Mouse (Mus musculus) heart, embryonic 16.5 days (tissue): ENCODE data around the gene Caskin2. TPM values are rescaled to one million over a fixed set of nuclear protein-coding genes. Genes with fewer than 3 reads are reported as not detected.
A peak's percentile ranks its signal among the peaks of the same experiment; 100 is the strongest.

Source experiments
- ATAC-seq: fragments of 200-750 bp; cut with Nextera tagmentation; replicated peaks from 2 replicates; pipeline ENCODE4 v1.8.0; 2017; ENCODE audit warnings: moderate number of reproducible peaks; ENCODE audit not compliant: insufficient read depth, low FRiP score; ENCODE audit errors: extremely low read depth
- H3K27ac ChIP-seq: fragments of 300-500 bp; sonication (generic); 2 replicates; pipeline ENCODE4 v1.5.1; 2014; ENCODE audit warnings: mild to moderate bottlenecking, low read length, control low read depth, moderate library complexity
- H3K27me3 ChIP-seq: fragments of 300-500 bp; sonication (generic); 2 replicates; pipeline ENCODE4 v1.6.1; 2014; ENCODE audit warnings: low read length, mixed read lengths; ENCODE audit not compliant: control insufficient read depth, insufficient read depth
- H3K36me3 ChIP-seq: fragments of 300-500 bp; sonication (generic); 2 replicates; pipeline ENCODE4 v1.6.1; 2014; ENCODE audit not compliant: control insufficient read depth, insufficient read depth
- H3K4me1 ChIP-seq: fragments of 300-500 bp; sonication (generic); 2 replicates; pipeline ENCODE4 v1.6.1; 2014; ENCODE audit warnings: low read length, mixed read lengths; ENCODE audit not compliant: control insufficient read depth, insufficient read depth
- H3K4me2 ChIP-seq: fragments of 300-500 bp; sonication (generic); 2 replicates; pipeline ENCODE4 v1.6.1; 2014; ENCODE audit warnings: low read depth, mild to moderate bottlenecking, control low read depth, low read length
- H3K4me3 ChIP-seq: fragments of 300-500 bp; sonication (generic); 2 replicates; pipeline ENCODE4 v1.5.1; 2014; ENCODE audit warnings: mild to moderate bottlenecking, control low read depth, low read length
- H3K9ac ChIP-seq: fragments of 300-500 bp; sonication (generic); 2 replicates; pipeline ENCODE4 v1.6.1; 2014; ENCODE audit warnings: low read length, control low read depth
- H3K9me3 ChIP-seq: fragments of 300-500 bp; sonication (generic); replicated peaks from 2 replicates; pipeline ENCODE4 v1.6.1; 2016; ENCODE audit warnings: low read length; ENCODE audit not compliant: control insufficient read depth
- WGBS: fragments of 180-500 bp; shearing (Covaris S2); extraction: QIAGEN DNeasy Blood & Tissue Kit; methylation state at CpG from one replicate; pipeline ENCODE4 v1.1.7; 2014; 5-methylcytosine and 5-hydroxymethylcytosine counted together
- polyA plus RNA-seq: library from polyadenylated mRNA; unstranded; fragments of >200 nt; fragmentation: Nextera tagmentation; extraction: Ambion mirVana; gene quantifications from 2 replicates; pipeline ENCODE4 v1.2.1, GENCODE M21; 2015

Caskin2 gene
- polyA plus RNA-seq, 1 experiment from 2014 or later, result 18.9 TPM

GRCm38 (mm10) chr11:115800981-115801380, 12.5 kb downstream of the Caskin2 start:
- Histone ChIP-seq H3K4me3 (no peak overlapping the region), H3K9me3 (no peaks in the 10 kb centered on the region), H3K4me1 (peaks cover 4% of the 10 kb centered on the region; the same call in 1 of the 2 replicates), H3K27me3 (no peaks in the 10 kb centered on the region), H3K4me2 (no peak overlapping the region), H3K36me3 (peaks cover 77% of the 10 kb centered on the region), H3K9ac (no peak overlapping the region), H3K27ac (no peak overlapping the region)
- 92% methylated on average over 18 of the region's 18 CpGs for whole genome bisulfite sequencing
- ATAC-seq, result no peak

GRCm38 (mm10) chr11:115797665-115798064, 15.8 kb downstream of the Caskin2 start:
- 66% methylated on average over 9 of the region's 9 CpGs for WGBS
- no peak overlapping the region for H3K4me2 ChIP-seq
- no peak overlapping the region for H3K9ac ChIP-seq
- H3K36me3 ChIP-seq, result peaks cover 79% of the 10 kb centered on the region
- no peaks in the 10 kb centered on the region for H3K27me3 ChIP-seq
- H3K9me3 ChIP-seq, result no peaks in the 10 kb centered on the region
- H3K27ac ChIP-seq, result no peak overlapping the region
- H3K4me3 ChIP-seq, result no peak overlapping the region
- H3K4me1 ChIP-seq, result no peaks in the 10 kb centered on the region
- no peak for ATAC-seq

- no peak for ATAC-seq
- H3K4me2 ChIP-seq, result no peak overlapping the region
- H3K27me3 ChIP-seq, result no peaks in the 10 kb centered on the region
- no peak overlapping the region for H3K4me3 ChIP-seq
- no peak overlapping the region for H3K27ac ChIP-seq
- H3K36me3 ChIP-seq, result peaks cover 79% of the 10 kb centered on the region
- 78% methylated on average over 15 of the region's 15 CpGs for WGBS
- H3K4me1 ChIP-seq, result no peaks in the 10 kb centered on the region
- H3K9me3 ChIP-seq, result no peaks in the 10 kb centered on the region
- no peak overlapping the region for H3K9ac ChIP-seq
Measured at GRCm38 (mm10) chr11:115796898-115797297, 16.5 kb downstream of the Caskin2 start.

- H3K9me3 ChIP-seq, result no peaks in the 10 kb centered on the region
- 76% methylated on average over 14 of the region's 14 CpGs for WGBS
- H3K9ac ChIP-seq, result no peak overlapping the region
- H3K4me2 ChIP-seq, result no peak overlapping the region
- H3K36me3 ChIP-seq, result peaks cover 71% of the 10 kb centered on the region
- H3K27me3 ChIP-seq, result no peaks in the 10 kb centered on the region
- no peak for ATAC-seq
- H3K27ac ChIP-seq, result no peak overlapping the region
- no peaks in the 10 kb centered on the region for H3K4me1 ChIP-seq
- H3K4me3 ChIP-seq, result no peak overlapping the region
Measured at GRCm38 (mm10) chr11:115792353-115792752, 21.1 kb downstream of the Caskin2 start.

GRCm38 (mm10) chr11:115791919-115792318, 21.5 kb downstream of the Caskin2 start:
- Histone ChIP-seq H3K27me3 (no peaks in the 10 kb centered on the region), H3K9ac (no peak overlapping the region), H3K9me3 (no peaks in the 10 kb centered on the region), H3K4me1 (no peaks in the 10 kb centered on the region), H3K27ac (no peak overlapping the region), H3K36me3 (peaks cover 66% of the 10 kb centered on the region), H3K4me3 (no peak overlapping the region), H3K4me2 (no peak overlapping the region)
- ATAC-seq, result no peak
- WGBS, result 93% methylated on average over 16 of the region's 16 CpGs

GRCm38 (mm10) chr11:115789787-115790186, 23.7 kb downstream of the Caskin2 start:
- ATAC-seq, result no peak
- Histone ChIP-seq H3K9me3 (no peaks in the 10 kb centered on the region), H3K4me1 (no peaks in the 10 kb centered on the region; the same call in 1 of the 2 replicates), H3K4me3 (no peak overlapping the region), H3K27ac (no peak overlapping the region), H3K27me3 (no peaks in the 10 kb centered on the region), H3K9ac (no peak overlapping the region), H3K4me2 (no peak overlapping the region), H3K36me3 (peaks cover 48% of the 10 kb centered on the region)
- 92% methylated on average over 7 of the region's 7 CpGs for WGBS

GRCm38 (mm10) chr11:115786473-115786872, 27.0 kb downstream of the Caskin2 start:
- H3K27me3 ChIP-seq, result no peaks in the 10 kb centered on the region
- no peaks in the 10 kb centered on the region; the same call in 1 of the 2 replicates for H3K4me1 ChIP-seq
- no peak overlapping the region for H3K9ac ChIP-seq
- H3K4me3 ChIP-seq, result no peak overlapping the region
- H3K27ac ChIP-seq, result no peak overlapping the region
- no peak overlapping the region for H3K4me2 ChIP-seq
- no peaks in the 10 kb centered on the region for H3K9me3 ChIP-seq
- H3K36me3 ChIP-seq, result peaks cover 18% of the 10 kb centered on the region
- 72% methylated on average over 6 of the region's 6 CpGs for WGBS
- ATAC-seq, result no peak

- H3K4me1 ChIP-seq, result peaks cover 56% of the 10 kb centered on the region
Measured at GRCm38 (mm10) chr11:115780141-115781070, 33.0 kb downstream of the Caskin2 start.

GRCm38 (mm10) chr11:115779038-115779571, 34.3 kb downstream of the Caskin2 start:
- peak; percentile 94 for ATAC-seq
- Histone ChIP-seq H3K27me3 (no peaks in the 10 kb centered on the region), H3K27ac (peak overlapping the region; percentile 97), H3K9ac (peak overlapping the region; percentile 60), H3K4me3 (peak overlapping the region; percentile 9; the same call in 1 of the 2 replicates), H3K4me2 (peak overlapping the region; percentile 41), H3K9me3 (no peaks in the 10 kb centered on the region), H3K36me3 (peaks cover 6% of the 10 kb centered on the region; the same call in 1 of the 2 replicates), H3K4me1 (peaks cover 65% of the 10 kb centered on the region)
- WGBS, result 2% methylated on average over 9 of the region's 9 CpGs

More at GRCm38 (mm10) chr11:115780141-115781070, 33.0 kb downstream of the Caskin2 start:
- H3K4me3 ChIP-seq, result no peak overlapping the region
- peak overlapping the region; percentile 38; the same call in 1 of the 2 replicates for H3K9ac ChIP-seq
- no peaks in the 10 kb centered on the region for H3K9me3 ChIP-seq
- no peaks in the 10 kb centered on the region for H3K27me3 ChIP-seq
- H3K4me2 ChIP-seq, result no peak overlapping the region
- WGBS, result 28% methylated on average over 20 of the region's 20 CpGs
- H3K27ac ChIP-seq, result peak overlapping the region; percentile 97
- ATAC-seq, result no peak
- peaks cover 6% of the 10 kb centered on the region; the same call in 1 of the 2 replicates for H3K36me3 ChIP-seq
